Mouse (Mus musculus) right cerebral cortex, adult 18-20 months (tissue): ENCODE data around the gene Sfswap.
"Not testable (repeated sequence)": the region's sequence is repeated elsewhere in the genome, so short reads cannot be mapped to it uniquely, and the experiment has no call there.

Experiments used
- DNase-seq: peaks from one replicate; pipeline ENCODE4 v3.0.0; 2022; ENCODE audit warnings: mixed read lengths

Sfswap gene

DNA sequence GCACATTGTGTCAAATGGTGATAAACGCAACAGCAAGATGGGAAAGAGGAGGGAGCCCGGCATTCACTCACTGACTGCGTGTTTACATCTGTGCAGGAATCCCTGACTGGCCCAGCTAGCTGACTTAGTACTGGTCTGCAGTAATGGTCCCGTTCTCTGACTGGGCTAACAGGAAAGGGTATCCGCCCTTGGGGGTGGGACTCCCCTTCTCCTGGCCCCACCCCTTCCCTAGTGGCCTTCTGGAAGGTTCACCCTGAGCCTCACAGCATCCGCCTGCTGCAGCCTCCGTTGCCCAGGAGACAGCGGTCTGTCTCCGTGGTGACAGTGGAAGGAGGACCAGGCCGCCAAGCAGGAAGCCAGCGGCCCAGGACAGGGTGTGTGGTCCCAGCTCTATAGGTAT, 89.9 kb downstream of the Sfswap start:
- peak; percentile 53 for DNase-seq

GRCm38 (mm10) chr5:129594116-129595114, 93.4 kb downstream of the Sfswap start:
- peak; percentile 87 for DNase-seq

- DNase-seq, result no peak
Measured at GRCm38 (mm10) chr5:129602071-129602487, 101.1 kb downstream of the Sfswap start.

DNA sequence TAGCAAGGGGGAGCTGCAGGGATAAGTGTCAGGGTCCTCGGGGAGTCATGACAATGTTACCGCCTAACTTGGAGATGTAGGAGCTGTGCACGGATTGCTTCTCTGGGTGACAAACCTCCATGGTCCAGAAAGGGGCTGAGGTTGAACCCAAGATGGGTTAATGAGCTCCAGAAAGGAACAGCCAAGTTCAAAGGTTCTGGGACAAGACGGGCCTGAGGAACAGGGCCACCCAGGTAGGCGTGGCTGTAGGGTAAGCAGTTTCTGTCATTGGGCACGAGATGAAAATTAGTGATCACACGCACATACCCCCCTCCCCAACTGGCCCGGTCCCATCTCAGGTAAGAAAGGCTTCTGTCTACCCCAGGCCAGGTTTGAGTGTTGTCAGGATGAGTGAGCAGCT, 106.5 kb downstream of the Sfswap start:
- DNase-seq, result no peak

- DNase-seq, result peak; percentile 83
Measured at GRCm38 (mm10) chr5:129611060-129611459, 110.0 kb downstream of the Sfswap start.

DNA sequence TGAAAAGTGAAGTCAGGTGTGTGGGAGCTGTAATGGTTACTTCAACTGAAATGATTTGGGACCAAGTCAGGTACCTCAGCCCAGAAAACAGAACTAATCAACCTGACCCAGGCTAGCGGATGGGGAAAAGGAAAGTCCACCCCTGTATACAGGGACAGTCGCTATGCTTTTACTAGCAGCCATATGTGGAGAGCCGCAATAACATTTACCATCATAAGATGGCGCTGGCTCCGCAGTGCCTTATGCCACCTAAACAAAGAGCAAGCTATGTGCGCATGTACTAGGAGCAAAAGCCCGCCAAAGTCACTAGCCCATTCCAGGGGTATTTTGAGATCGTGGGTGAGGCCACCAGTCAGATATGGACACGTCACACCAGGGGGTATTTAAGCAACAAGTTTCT, 119.6 kb downstream of the Sfswap start:
- DNase-seq, result not testable (repeated sequence)
